Mouse (Mus musculus) hindbrain, embryonic 11.5 days (tissue): Measurements from ENCODE around the gene Tpbgl. TPM values are rescaled to one million over a fixed set of nuclear protein-coding genes. Genes with fewer than 3 reads are reported as not detected.

Experiments
- ATAC-seq: fragments of 200-750 bp; cut with Nextera tagmentation; 2 replicates; pipeline ENCODE4 v1.8.0; 2017; ENCODE audit warnings: mild to moderate bottlenecking, moderate TSS enrichment, moderate library complexity; ENCODE audit not compliant: low FRiP score
- DNase-seq: peaks from one replicate; pipeline ENCODE4 v3.0.0-alpha.2; 2015; ENCODE audit warnings: low spot score
- H3K27ac ChIP-seq: fragments of 300-500 bp; sonication (generic); 2 replicates; pipeline ENCODE4 v1.5.1; 2014; ENCODE audit warnings: mild to moderate bottlenecking, low read depth, low read length
- H3K27me3 ChIP-seq: fragments of 300-500 bp; sonication (generic); 2 replicates; pipeline ENCODE4 v1.6.1; 2014; ENCODE audit warnings: mild to moderate bottlenecking, low read length, moderate library complexity, mixed read lengths; ENCODE audit not compliant: control insufficient read depth, insufficient read depth
- H3K36me3 ChIP-seq: fragments of 300-500 bp; sonication (generic); 2 replicates; pipeline ENCODE4 v1.6.1; 2014; ENCODE audit warnings: mild to moderate bottlenecking, low read length, moderate library complexity, mixed read lengths; ENCODE audit not compliant: control insufficient read depth, insufficient read depth
- H3K4me1 ChIP-seq: fragments of 300-500 bp; sonication (generic); replicated peaks from 2 replicates; pipeline ENCODE4 v1.6.1; 2014; ENCODE audit warnings: low read length, mixed read lengths; ENCODE audit not compliant: control insufficient read depth, insufficient read depth
- H3K4me2 ChIP-seq: fragments of 300-500 bp; sonication (generic); replicated peaks from 2 replicates; pipeline ENCODE4 v1.6.1; 2014; ENCODE audit warnings: mild to moderate bottlenecking, low read depth, low read length
- H3K4me3 ChIP-seq: fragments of 300-500 bp; sonication (generic); 2 replicates; pipeline ENCODE4 v1.5.1; 2014; ENCODE audit warnings: low read depth, low read length
- H3K9ac ChIP-seq: fragments of 300-500 bp; sonication (generic); 2 replicates; pipeline ENCODE4 v1.6.1; 2014; ENCODE audit warnings: low read depth, low read length
- H3K9me3 ChIP-seq: fragments of 300-500 bp; sonication (generic); 2 replicates; pipeline ENCODE4 v1.6.1; 2016; ENCODE audit warnings: low read length; ENCODE audit not compliant: control insufficient read depth
- WGBS: fragments of 180-500 bp; shearing (Covaris S2); extraction: QIAGEN DNeasy Blood & Tissue Kit; methylation state at CpG from one replicate; pipeline ENCODE4 v1.1.7; 2014; 5-methylcytosine and 5-hydroxymethylcytosine counted together
- polyA plus RNA-seq: library from polyadenylated mRNA; unstranded; fragments of >200 nt; fragmentation: Nextera tagmentation; extraction: Ambion mirVana; gene quantifications from 2 replicates; pipeline ENCODE4 v1.2.1, GENCODE M21; 2014

Tpbgl gene
- polyA plus RNA-seq, 1 experiment from 2014 or later = 0.63 TPM

GRCm38 (mm10) chr7:99649585-99649984, 22.7 kb upstream of the Tpbgl start:
- Histone ChIP-seq H3K27me3 (no peaks in the 10 kb centered on the region), H3K4me3 (no peak overlapping the region), H3K4me2 (no peak overlapping the region), H3K27ac (no peak overlapping the region), H3K36me3 (no peaks in the 10 kb centered on the region), H3K4me1 (no peaks in the 10 kb centered on the region), H3K9me3 (no peaks in the 10 kb centered on the region), H3K9ac (no peak overlapping the region)
- DNase-seq = no peak
- 59% methylated on average over 4 of the region's 4 CpGs for WGBS
- no peak for ATAC-seq

- no peaks in the 10 kb centered on the region for H3K36me3 ChIP-seq
- H3K9me3 ChIP-seq = no peaks in the 10 kb centered on the region
- ATAC-seq (no peak), DNase-seq (peak; percentile 61)
- H3K27me3 ChIP-seq = no peaks in the 10 kb centered on the region
- no peaks in the 10 kb centered on the region for H3K4me1 ChIP-seq
- H3K27ac ChIP-seq = no peak overlapping the region
- H3K4me2 ChIP-seq = no peak overlapping the region
- no peak overlapping the region for H3K9ac ChIP-seq
- no peak overlapping the region for H3K4me3 ChIP-seq
- 8% methylated on average over 6 of the region's 6 CpGs for WGBS
These were observed 21.7 kb upstream of the Tpbgl start for GRCm38 (mm10) chr7:99648623-99649022.

GRCm38 (mm10) chr7:99644701-99645100, 17.8 kb upstream of the Tpbgl start:
- Histone ChIP-seq H3K4me1 (no peaks in the 10 kb centered on the region), H3K9me3 (no peaks in the 10 kb centered on the region), H3K27me3 (no peaks in the 10 kb centered on the region), H3K4me3 (no peak overlapping the region), H3K27ac (no peak overlapping the region), H3K36me3 (no peaks in the 10 kb centered on the region), H3K9ac (no peak overlapping the region), H3K4me2 (no peak overlapping the region)
- DNase-seq = no peak
- no peak for ATAC-seq
- WGBS = 84% methylated on average over 7 of the region's 7 CpGs

GRCm38 (mm10) chr7:99642078-99642477, 15.2 kb upstream of the Tpbgl start:
- WGBS = 64% methylated on average over 3 of the region's 3 CpGs
- Histone ChIP-seq H3K9ac (no peak overlapping the region), H3K27me3 (no peaks in the 10 kb centered on the region), H3K36me3 (no peaks in the 10 kb centered on the region), H3K4me1 (no peaks in the 10 kb centered on the region), H3K9me3 (no peaks in the 10 kb centered on the region), H3K27ac (no peak overlapping the region), H3K4me2 (no peak overlapping the region), H3K4me3 (no peak overlapping the region)
- DNase-seq (no peak), ATAC-seq (no peak)

- 50% methylated on average over 4 of the region's 4 CpGs for WGBS
- no peak for ATAC-seq
These were observed 14.3 kb upstream of the Tpbgl start for GRCm38 (mm10) chr7:99641245-99641644.

GRCm38 (mm10) chr7:99633966-99634665, 7.2 kb upstream of the Tpbgl start:
- Histone ChIP-seq H3K9ac (no peak overlapping the region), H3K4me2 (no peak overlapping the region), H3K9me3 (no peaks in the 10 kb centered on the region), H3K4me1 (no peaks in the 10 kb centered on the region), H3K4me3 (no peak overlapping the region), H3K36me3 (no peaks in the 10 kb centered on the region), H3K27me3 (no peaks in the 10 kb centered on the region; the same call in 1 of the 2 replicates), H3K27ac (no peak overlapping the region)
- 79% methylated on average over 8 of the region's 8 CpGs for WGBS
- DNase-seq (no peak), ATAC-seq (no peak)

More at GRCm38 (mm10) chr7:99641245-99641644, 14.3 kb upstream of the Tpbgl start:
- no peak for DNase-seq
- H3K9me3 ChIP-seq = no peaks in the 10 kb centered on the region
- H3K4me1 ChIP-seq = no peaks in the 10 kb centered on the region
- no peak overlapping the region for H3K9ac ChIP-seq
- H3K36me3 ChIP-seq = no peaks in the 10 kb centered on the region
- no peak overlapping the region for H3K27ac ChIP-seq
- no peak overlapping the region for H3K4me3 ChIP-seq
- H3K4me2 ChIP-seq = no peak overlapping the region
- H3K27me3 ChIP-seq = no peaks in the 10 kb centered on the region

GRCm38 (mm10) chr7:99632286-99632685, 5.4 kb upstream of the Tpbgl start:
- no peaks in the 10 kb centered on the region for H3K36me3 ChIP-seq
- H3K9me3 ChIP-seq = no peaks in the 10 kb centered on the region
- H3K4me2 ChIP-seq = no peak overlapping the region
- H3K27ac ChIP-seq = no peak overlapping the region
- H3K4me3 ChIP-seq = no peak overlapping the region
- ATAC-seq (no peak), DNase-seq (no peak)
- no peak overlapping the region for H3K9ac ChIP-seq
- 16% methylated on average over 6 of the region's 6 CpGs for WGBS
- H3K4me1 ChIP-seq = no peaks in the 10 kb centered on the region
- H3K27me3 ChIP-seq = peaks cover 14% of the 10 kb centered on the region

- Histone ChIP-seq H3K9me3 (no peaks in the 10 kb centered on the region), H3K4me1 (peaks cover 8% of the 10 kb centered on the region), H3K27ac (no peak overlapping the region), H3K27me3 (peaks cover 48% of the 10 kb centered on the region), H3K4me2 (peak overlapping the region; percentile 92), H3K4me3 (no peak overlapping the region; the same call in 1 of the 2 replicates), H3K9ac (no peak overlapping the region), H3K36me3 (no peaks in the 10 kb centered on the region)
- no peak for DNase-seq
- no peak for ATAC-seq
- WGBS = 6% methylated on average over 7 of the region's 7 CpGs
These were observed 463 bp upstream of the Tpbgl start for GRCm38 (mm10) chr7:99627366-99627765.

GRCm38 (mm10) chr7:99625722-99626375, 1.1 kb downstream of the Tpbgl start:
- Histone ChIP-seq H3K4me2 (peak overlapping the region; percentile 92), H3K4me1 (peaks cover 8% of the 10 kb centered on the region), H3K27ac (no peak overlapping the region), H3K4me3 (peak overlapping the region; percentile 44), H3K9me3 (no peaks in the 10 kb centered on the region), H3K36me3 (no peaks in the 10 kb centered on the region), H3K27me3 (peaks cover 48% of the 10 kb centered on the region), H3K9ac (peak overlapping the region; percentile 52)
- under 1% methylated on average over 81 of the region's 81 CpGs for WGBS
- ATAC-seq (peak; percentile 90), DNase-seq (peak; percentile 88)
